Mouse (Mus musculus): ENCODE data around the gene Agt. TPM values are rescaled to one million over a fixed set of nuclear protein-coding genes. Genes with fewer than 3 reads are reported as not detected.

The Agt gene
- polyA plus RNA-seq, 1 experiment: not detected

DNA sequence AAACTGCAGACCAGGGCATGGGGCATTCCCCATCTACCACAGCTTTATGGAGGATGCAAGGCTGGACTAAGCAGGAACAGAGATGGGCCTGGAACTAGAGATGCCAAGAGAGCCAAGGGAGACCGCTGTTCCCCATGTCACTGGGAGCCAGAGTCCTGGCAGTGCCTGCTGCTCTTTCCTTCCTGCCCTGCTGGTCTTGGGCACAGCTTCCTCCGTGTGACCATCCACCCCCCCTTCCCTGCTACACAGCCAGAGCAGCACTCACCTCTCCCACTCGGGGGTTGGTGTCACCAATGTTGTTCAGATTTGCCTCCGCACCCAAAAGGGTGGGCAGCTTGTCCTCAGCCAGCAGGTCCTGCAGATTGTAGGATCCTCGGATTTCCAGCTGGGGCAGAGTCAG lies 12.0 kb downstream of the Agt start:
- peaks cover 24% of the 10 kb centered on the region for H3K4me1 ChIP-seq (ENCODE audit: control insufficient read depth, insufficient read depth, low read length)
- TF ChIP-seq POLR2A (IDR thresholded peaks at IDR 0.05; ENCODE audit: insufficient read depth, low read depth, low read length) (no peak), CTCF (IDR thresholded peaks at IDR 0.05; ENCODE audit: insufficient read depth, low read depth, low read length) (no peak)
- 41% methylated on average over 5 of the region's 5 CpGs for WGBS
- no peak overlapping the region for H3K4me3 ChIP-seq (ENCODE audit: insufficient read depth, low read depth, low read length)
- peak overlapping the region; percentile 18; the same call in 1 of the 2 replicates for H3K27ac ChIP-seq (ENCODE audit: insufficient read depth, low read depth, low read length)

DNA sequence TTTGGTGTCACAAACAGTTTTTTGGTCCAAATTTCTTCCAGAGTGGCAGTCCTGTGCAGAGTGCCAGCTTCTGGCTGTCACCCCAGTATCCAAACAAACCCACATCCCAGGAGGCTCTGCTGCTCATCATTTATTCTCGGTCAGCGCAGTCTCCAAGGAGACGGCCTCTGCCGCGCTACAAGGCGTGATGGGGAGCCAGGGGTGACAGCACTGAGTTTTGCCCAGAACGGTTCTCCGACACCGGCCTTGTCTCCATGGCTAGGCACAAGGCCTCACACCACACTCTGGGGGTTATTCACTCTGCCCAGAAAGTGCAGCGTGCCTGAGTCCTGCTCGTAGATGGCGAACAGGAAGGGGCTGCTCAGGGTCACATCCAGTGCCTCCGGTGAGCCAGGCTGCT lies 12.8 kb downstream of the Agt start:
- Histone ChIP-seq H3K4me3 (ENCODE audit: insufficient read depth, low read depth, low read length) (no peak overlapping the region), H3K27ac (ENCODE audit: insufficient read depth, low read depth, low read length) (0 out of 2 replicates have a peak overlapping the region, but pooled peaks have one; percentile 7), H3K4me1 (ENCODE audit: control insufficient read depth, insufficient read depth, low read length) (peaks cover 23% of the 10 kb centered on the region)
- no peak for TF ChIP-seq CTCF (IDR thresholded peaks at IDR 0.05; ENCODE audit: insufficient read depth, low read depth, low read length)
- no peak for TF ChIP-seq POLR2A (IDR thresholded peaks at IDR 0.05; ENCODE audit: insufficient read depth, low read depth, low read length)
- 68% methylated on average over 13 of the region's 13 CpGs for whole genome bisulfite sequencing

GRCm38 (mm10) chr8:124556164-124556563 lies 13.3 kb downstream of the Agt start:
- Histone ChIP-seq H3K4me3 (ENCODE audit: insufficient read depth, low read depth, low read length) (no peak overlapping the region), H3K27ac (ENCODE audit: insufficient read depth, low read depth, low read length) (no peak overlapping the region; the same call in 1 of the 2 replicates), H3K4me1 (ENCODE audit: control insufficient read depth, insufficient read depth, low read length) (peaks cover 23% of the 10 kb centered on the region)
- no peak for TF ChIP-seq CTCF (IDR thresholded peaks at IDR 0.05; ENCODE audit: insufficient read depth, low read depth, low read length)
- no peak for TF ChIP-seq POLR2A (IDR thresholded peaks at IDR 0.05; ENCODE audit: insufficient read depth, low read depth, low read length)
- WGBS: 74% methylated on average over 7 of the region's 7 CpGs

DNA sequence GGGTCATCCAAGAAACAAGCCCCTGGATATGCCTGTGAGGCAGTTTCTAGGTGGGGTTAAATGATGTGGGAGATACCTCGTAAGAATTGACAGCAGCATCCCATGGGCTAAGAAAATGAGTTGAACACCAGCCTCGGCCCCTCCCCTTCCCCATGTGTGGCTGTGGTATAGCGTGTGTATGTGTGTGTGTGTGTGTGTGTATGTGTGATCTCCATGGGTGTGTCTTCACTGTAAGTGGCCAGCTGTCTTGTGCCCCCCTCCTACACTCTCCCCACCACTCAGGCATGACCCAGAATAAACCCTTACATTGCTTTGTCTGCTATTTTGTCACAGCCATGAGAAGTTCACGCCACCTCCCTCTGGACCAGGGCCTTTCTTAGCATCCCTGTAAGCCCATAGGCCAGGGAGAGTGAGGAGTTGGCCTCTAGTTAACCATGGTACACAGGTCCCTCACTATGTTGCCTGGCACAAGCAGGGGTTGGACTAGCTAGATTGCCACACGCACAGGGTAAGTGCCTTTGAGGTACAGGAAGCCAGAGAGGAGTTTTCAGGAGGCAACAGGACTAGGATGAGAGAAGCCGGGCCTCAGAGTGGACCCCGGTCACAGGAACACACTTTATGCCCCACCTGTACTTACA lies 14.3 kb downstream of the Agt start:
- TF ChIP-seq POLR2A (IDR thresholded peaks at IDR 0.05; ENCODE audit: insufficient read depth, low read depth, low read length) (no peak), CTCF (IDR thresholded peaks at IDR 0.05; ENCODE audit: insufficient read depth, low read depth, low read length) (no peak)
- H3K27ac ChIP-seq (ENCODE audit: insufficient read depth, low read depth, low read length): no peak overlapping the region
- peaks cover 23% of the 10 kb centered on the region for H3K4me1 ChIP-seq (ENCODE audit: control insufficient read depth, insufficient read depth, low read length)
- 92% methylated on average over 7 of the region's 7 CpGs for WGBS
- H3K4me3 ChIP-seq (ENCODE audit: insufficient read depth, low read depth, low read length): no peak overlapping the region

GRCm38 (mm10) chr8:124551011-124551661 lies 18.4 kb downstream of the Agt start:
- Histone ChIP-seq H3K27ac (ENCODE audit: insufficient read depth, low read depth, low read length) (0 out of 2 replicates have a peak overlapping the region, but pooled peaks have one; percentile 10), H3K4me1 (ENCODE audit: control insufficient read depth, insufficient read depth, low read length) (peaks cover 20% of the 10 kb centered on the region), H3K4me3 (ENCODE audit: insufficient read depth, low read depth, low read length) (no peak overlapping the region)
- 72% methylated on average over 15 of the region's 15 CpGs for WGBS
- TF ChIP-seq CTCF (IDR thresholded peaks at IDR 0.05; ENCODE audit: insufficient read depth, low read depth, low read length) (no peak), POLR2A (IDR thresholded peaks at IDR 0.05; ENCODE audit: insufficient read depth, low read depth, low read length) (no peak)

- 0 out of 2 replicates have a peak overlapping the region, but pooled peaks have one; percentile 3 for H3K27ac ChIP-seq (ENCODE audit: insufficient read depth, low read depth, low read length)
- 38% methylated on average over 1 of the region's 1 CpGs for WGBS
- H3K4me1 ChIP-seq (ENCODE audit: control insufficient read depth, insufficient read depth, low read length): peaks cover 21% of the 10 kb centered on the region
- no peak overlapping the region for H3K4me3 ChIP-seq (ENCODE audit: insufficient read depth, low read depth, low read length)
- TF ChIP-seq CTCF (IDR thresholded peaks at IDR 0.05; ENCODE audit: insufficient read depth, low read depth, low read length): no peak
- TF ChIP-seq POLR2A (IDR thresholded peaks at IDR 0.05; ENCODE audit: insufficient read depth, low read depth, low read length): no peak
Measured at GRCm38 (mm10) chr8:124548187-124548586, 21.3 kb downstream of the Agt start.

DNA sequence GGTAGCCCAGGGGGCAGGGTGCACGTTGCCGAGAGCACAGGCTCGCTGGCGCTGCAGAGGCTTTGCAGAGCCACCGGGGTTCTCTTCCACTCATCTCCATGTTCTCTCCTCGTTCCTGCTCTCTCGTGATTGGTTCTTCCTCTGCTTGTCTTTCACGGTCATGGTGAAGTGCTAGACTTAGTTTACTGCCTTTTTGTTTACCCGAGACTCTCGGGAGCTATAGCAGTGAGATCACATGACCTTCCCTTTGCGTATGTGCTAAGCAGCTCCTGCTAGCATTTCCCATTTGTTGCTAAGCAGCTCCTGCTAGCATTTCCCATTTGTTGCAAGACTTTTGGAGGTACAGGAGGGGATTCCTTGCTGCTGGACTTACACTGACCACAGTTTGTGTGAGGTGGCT lies 22.2 kb downstream of the Agt start:
- no peak for TF ChIP-seq POLR2A (IDR thresholded peaks at IDR 0.05; ENCODE audit: insufficient read depth, low read depth, low read length)
- whole genome bisulfite sequencing: 63% methylated on average over 11 of the region's 11 CpGs
- Histone ChIP-seq H3K27ac (ENCODE audit: insufficient read depth, low read depth, low read length) (no peak overlapping the region), H3K4me3 (ENCODE audit: insufficient read depth, low read depth, low read length) (no peak overlapping the region), H3K4me1 (ENCODE audit: control insufficient read depth, insufficient read depth, low read length) (peaks cover 21% of the 10 kb centered on the region)

DNA sequence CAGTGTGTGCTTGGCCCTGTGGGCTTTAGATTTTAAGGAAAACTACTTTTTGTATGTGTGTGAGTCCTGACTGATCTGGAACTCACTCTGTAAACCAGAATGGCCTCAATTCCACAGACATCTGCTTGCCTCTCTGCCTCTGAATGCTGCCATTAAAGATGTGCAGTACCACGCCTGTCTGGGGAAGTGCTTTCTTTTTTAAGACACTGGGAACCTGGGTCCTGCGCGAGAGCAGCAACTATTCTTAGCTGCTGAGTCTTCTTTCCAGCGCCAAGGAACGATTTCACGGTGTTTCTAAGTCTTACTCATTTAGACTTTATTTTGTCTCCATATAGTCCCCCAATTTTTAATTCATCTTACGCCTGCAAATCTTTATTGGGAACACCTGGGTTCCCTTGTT lies 22.7 kb downstream of the Agt start:
- WGBS: 56% methylated on average over 7 of the region's 7 CpGs
- Histone ChIP-seq H3K27ac (ENCODE audit: insufficient read depth, low read depth, low read length) (no peak overlapping the region), H3K4me1 (ENCODE audit: control insufficient read depth, insufficient read depth, low read length) (peaks cover 21% of the 10 kb centered on the region), H3K4me3 (ENCODE audit: insufficient read depth, low read depth, low read length) (no peak overlapping the region)
- TF ChIP-seq POLR2A (IDR thresholded peaks at IDR 0.05; ENCODE audit: insufficient read depth, low read depth, low read length): no peak
- TF ChIP-seq CTCF (IDR thresholded peaks at IDR 0.05; ENCODE audit: insufficient read depth, low read depth, low read length): no peak

GRCm38 (mm10) chr8:124546371-124546770 lies 23.1 kb downstream of the Agt start:
- Histone ChIP-seq H3K4me3 (ENCODE audit: insufficient read depth, low read depth, low read length) (no peak overlapping the region), H3K27ac (ENCODE audit: insufficient read depth, low read depth, low read length) (no peak overlapping the region), H3K4me1 (ENCODE audit: control insufficient read depth, insufficient read depth, low read length) (peaks cover 21% of the 10 kb centered on the region)
- TF ChIP-seq CTCF (IDR thresholded peaks at IDR 0.05; ENCODE audit: insufficient read depth, low read depth, low read length) (no peak), POLR2A (IDR thresholded peaks at IDR 0.05; ENCODE audit: insufficient read depth, low read depth, low read length) (no peak)
- WGBS: 90% methylated on average over 6 of the region's 6 CpGs
